Mouse (Mus musculus) bone marrow macrophage, adult 2 months (primary cell): ENCODE data around the gene Dpp6. TPM values are rescaled to one million over a fixed set of nuclear protein-coding genes. Genes with fewer than 3 reads are reported as not detected.

ENCODE experiments used
- H3K27ac ChIP-seq: 2 replicates; pipeline ENCODE4 v1.5.1; 2012; ENCODE audit warnings: low read depth, low read length; ENCODE audit not compliant: insufficient read depth
- H3K4me1 ChIP-seq: 2 replicates; pipeline ENCODE4 v1.6.1; 2012; ENCODE audit warnings: low read length; ENCODE audit not compliant: control insufficient read depth, insufficient read depth
- H3K4me3 ChIP-seq: 2 replicates; pipeline ENCODE4 v1.5.1; 2012; ENCODE audit warnings: mild to moderate bottlenecking, low read length, moderate library complexity; ENCODE audit not compliant: insufficient read depth
- CTCF ChIP-seq: IDR thresholded peaks from 2 replicates; pipeline ENCODE4 v1.5.1; 2012; ENCODE audit warnings: low read depth, mild to moderate bottlenecking, low read length, moderate library complexity
- POLR2A ChIP-seq: IDR thresholded peaks from 2 replicates; pipeline ENCODE4 v1.6.1; 2012; ENCODE audit warnings: mild to moderate bottlenecking, low read depth, low read length, borderline replicate concordance
- polyA plus RNA-seq: library from polyadenylated mRNA; stranded (reverse); fragments of >200 nt; gene quantifications from 2 replicates; pipeline ENCODE4 v1.2.4, GENCODE M21; 2012; ENCODE audit not compliant: missing spikeins, insufficient read depth, insufficient read length

Gene Dpp6
- polyA plus RNA-seq, 1 experiment, result not detected

GRCm38 (mm10) chr5:27242078-27242477 lies 425.1 kb downstream of the Dpp6 start:
- no peak overlapping the region for H3K27ac ChIP-seq
- TF ChIP-seq POLR2A, result no peak
- TF ChIP-seq CTCF, result no peak
- no peaks in the 10 kb centered on the region for H3K4me1 ChIP-seq
- H3K4me3 ChIP-seq, result no peak overlapping the region

DNA sequence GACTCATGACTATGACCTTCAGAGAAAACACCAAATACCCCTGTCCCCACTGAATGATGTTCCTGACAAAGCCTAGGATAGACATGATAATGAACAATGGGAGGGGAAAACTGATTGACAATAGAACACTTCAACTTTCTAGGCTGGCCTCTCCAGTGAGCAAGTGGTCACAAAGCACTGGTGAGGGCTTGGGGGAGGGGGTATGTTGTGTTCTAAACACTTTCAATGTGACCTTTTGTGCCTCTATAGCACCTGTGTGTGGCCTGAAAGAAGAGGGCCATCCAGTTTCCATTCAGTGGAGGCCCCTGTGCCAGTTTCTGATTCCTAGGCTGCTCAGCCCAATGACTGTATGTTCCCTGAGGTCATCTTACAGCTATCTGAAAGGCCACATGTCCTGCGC lies 426.2 kb downstream of the Dpp6 start:
- Histone ChIP-seq H3K4me1 (no peaks in the 10 kb centered on the region), H3K27ac (no peak overlapping the region), H3K4me3 (no peak overlapping the region)
- no peak for TF ChIP-seq CTCF
- TF ChIP-seq POLR2A, result no peak

GRCm38 (mm10) chr5:27247793-27248192 lies 430.8 kb downstream of the Dpp6 start:
- H3K27ac ChIP-seq, result no peak overlapping the region
- no peak overlapping the region for H3K4me3 ChIP-seq
- no peaks in the 10 kb centered on the region for H3K4me1 ChIP-seq
- TF ChIP-seq CTCF (no peak), POLR2A (no peak)

DNA sequence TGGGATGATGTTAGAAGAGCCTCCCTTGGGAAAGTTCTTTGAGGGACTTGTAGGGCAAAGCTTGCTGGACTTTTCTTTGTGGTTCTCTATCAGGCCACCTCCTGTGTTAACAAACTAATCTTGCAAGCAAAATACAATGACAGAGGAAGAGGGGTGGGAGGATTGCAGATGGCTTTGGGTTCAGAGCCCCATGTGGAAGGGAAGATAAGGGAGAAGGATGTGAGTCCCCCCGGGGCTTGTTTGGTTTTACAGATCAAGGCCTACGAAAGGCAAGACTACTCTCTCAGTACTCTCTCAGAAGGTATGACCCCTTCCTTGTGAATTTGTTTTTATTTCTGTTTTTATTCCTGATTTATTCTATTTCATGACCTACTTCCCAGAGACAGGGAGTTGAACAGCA lies 431.7 kb downstream of the Dpp6 start:
- TF ChIP-seq CTCF (no peak), POLR2A (no peak)
- H3K4me1 ChIP-seq, result no peaks in the 10 kb centered on the region
- no peak overlapping the region for H3K4me3 ChIP-seq
- no peak overlapping the region for H3K27ac ChIP-seq

- Histone ChIP-seq H3K4me1 (no peaks in the 10 kb centered on the region), H3K27ac (no peak overlapping the region), H3K4me3 (no peak overlapping the region)
- no peak for TF ChIP-seq CTCF
- no peak for TF ChIP-seq POLR2A
Measured at GRCm38 (mm10) chr5:27249951-27250350, 432.9 kb downstream of the Dpp6 start.

- Histone ChIP-seq H3K4me3 (no peak overlapping the region), H3K27ac (no peak overlapping the region), H3K4me1 (no peaks in the 10 kb centered on the region)
- no peak for TF ChIP-seq POLR2A
- TF ChIP-seq CTCF, result no peak
Measured at GRCm38 (mm10) chr5:27250906-27251305, 433.9 kb downstream of the Dpp6 start.

DNA sequence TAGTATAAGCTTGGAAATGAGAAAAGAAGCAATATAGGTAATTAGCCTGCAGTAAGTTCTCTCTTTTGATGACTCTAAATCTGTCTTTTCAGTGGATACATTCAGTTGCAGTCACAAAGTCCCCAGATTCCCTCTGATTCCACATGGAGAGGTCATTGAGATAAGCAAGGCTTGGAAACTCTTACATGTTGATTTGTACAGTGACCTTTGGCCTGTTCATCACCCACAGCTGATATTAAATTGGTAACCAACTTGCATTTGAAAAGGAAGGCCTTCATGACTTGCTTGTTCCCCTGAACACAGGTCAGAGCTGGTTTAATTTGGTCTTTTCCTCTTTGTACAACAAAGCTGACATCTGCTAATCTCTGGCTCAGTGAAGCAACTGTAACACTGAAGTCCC lies 434.4 kb downstream of the Dpp6 start:
- H3K27ac ChIP-seq, result no peak overlapping the region
- no peak overlapping the region for H3K4me3 ChIP-seq
- H3K4me1 ChIP-seq, result no peaks in the 10 kb centered on the region
- no peak for TF ChIP-seq CTCF
- TF ChIP-seq POLR2A, result no peak

DNA sequence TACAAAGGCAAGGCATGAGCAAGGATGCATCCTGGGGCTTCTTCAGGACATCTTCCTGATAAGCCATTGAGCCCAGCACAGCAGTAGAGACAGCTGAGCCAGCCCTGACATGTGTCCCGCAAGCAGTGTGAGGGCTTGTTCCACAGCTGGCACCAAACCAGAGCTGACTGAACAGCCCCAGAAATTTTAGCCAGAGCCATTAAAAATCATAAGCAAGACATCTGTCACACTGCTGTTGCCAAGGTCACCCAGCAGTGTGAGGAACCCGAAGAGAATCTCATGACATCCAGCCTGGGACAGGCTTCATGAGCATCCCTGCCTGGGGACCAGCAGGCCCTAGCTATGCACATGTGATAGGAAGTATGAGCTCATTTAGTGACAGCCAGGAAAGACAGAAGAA lies 438.2 kb downstream of the Dpp6 start:
- TF ChIP-seq CTCF (no peak), POLR2A (no peak)
- Histone ChIP-seq H3K4me3 (no peak overlapping the region), H3K27ac (no peak overlapping the region)

DNA sequence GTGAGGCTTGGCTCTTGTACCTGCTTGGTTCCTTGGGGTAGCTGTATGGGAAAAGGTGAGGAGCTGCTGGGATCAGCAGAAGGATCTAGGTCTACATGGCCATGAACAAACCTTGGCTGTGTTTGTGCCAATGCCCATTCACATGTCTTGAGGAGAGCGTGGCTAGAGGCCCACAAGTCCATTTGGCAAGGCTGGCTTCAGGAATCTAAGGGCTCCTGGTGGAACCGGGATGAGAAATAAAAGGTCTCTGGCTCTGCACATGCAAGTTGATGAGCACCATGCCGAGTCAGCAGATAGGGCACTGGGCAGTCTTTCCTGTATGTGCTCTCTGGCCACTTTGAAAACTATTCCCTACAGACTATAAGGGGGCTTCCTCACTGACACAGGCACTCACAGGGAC lies 441.6 kb downstream of the Dpp6 start:
- no peaks in the 10 kb centered on the region for H3K4me1 ChIP-seq
- H3K27ac ChIP-seq, result no peak overlapping the region
- TF ChIP-seq POLR2A (no peak), CTCF (no peak)
- no peak overlapping the region for H3K4me3 ChIP-seq

More for the DNA sequence above, 438.2 kb downstream of the Dpp6 start:
- H3K4me1 ChIP-seq, result no peaks in the 10 kb centered on the region

DNA sequence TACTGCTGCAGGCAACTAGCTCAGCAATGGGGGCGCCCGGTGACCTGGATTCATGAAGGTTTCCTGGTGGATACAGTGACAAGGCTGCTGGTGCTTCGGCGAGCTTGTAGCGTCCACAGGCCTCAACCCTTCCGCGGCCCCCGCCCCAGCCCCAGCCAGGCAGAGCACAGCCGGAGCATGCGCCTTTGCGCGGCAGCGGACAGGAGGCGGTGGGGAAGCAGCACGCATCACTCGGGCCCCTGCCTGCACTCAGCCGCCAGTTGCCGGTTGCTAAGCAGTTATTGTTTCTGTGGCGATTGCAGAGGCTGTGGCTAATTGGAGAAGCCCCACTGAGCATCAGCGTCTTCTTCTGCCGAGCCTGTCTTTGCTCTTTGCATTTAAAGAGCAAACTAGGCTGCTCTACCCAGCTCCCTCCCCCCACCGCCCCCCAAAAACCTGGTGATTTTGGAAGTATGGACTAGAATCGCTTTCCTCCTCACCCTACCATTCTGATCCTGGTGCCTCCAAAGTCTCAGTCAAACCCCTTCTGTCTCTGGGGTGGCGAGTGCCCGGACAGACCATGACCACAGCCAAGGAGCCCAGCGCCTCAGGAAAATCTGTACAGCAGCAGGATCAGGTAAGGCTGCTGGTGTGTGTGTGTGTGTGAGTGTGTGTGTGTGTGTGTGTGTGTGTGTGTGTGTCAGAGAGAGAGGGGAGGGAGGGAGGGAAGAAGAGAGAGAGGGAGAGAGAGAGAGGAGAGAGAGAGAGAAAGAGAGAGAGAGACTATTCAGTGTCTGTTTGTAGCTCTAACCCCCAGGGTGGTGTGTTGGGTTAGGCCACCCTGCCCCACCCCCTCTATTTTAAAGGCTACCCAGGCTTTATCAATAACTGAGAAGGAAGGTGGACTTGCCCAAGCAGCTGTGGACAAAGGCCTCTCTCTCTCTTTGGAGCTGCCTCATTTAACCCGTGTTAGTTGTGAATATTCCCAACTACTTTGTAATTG lies 445.0 kb downstream of the Dpp6 start:
- no peak for TF ChIP-seq POLR2A
- Histone ChIP-seq H3K4me1 (no peaks in the 10 kb centered on the region), H3K4me3 (no peak overlapping the region), H3K27ac (no peak overlapping the region)

DNA sequence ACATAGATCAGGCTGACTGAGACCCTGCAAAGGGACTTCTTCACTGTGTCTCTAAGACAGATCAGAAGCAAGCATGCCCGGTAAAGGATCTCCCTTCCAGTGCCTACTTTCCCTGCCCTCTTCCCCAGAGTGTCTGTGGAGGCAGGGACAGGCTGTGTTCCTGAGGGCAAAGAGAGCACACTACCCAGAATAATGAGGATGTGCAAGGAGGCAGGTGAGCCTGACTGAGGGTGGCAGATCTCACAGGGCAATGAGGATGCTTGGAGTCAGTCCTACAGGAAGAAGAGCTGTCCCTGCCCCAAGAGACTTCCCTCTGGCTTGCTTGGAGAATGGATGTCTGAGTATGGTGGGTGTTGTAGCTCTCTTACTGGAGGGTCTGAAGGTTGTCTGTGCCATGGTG lies 445.7 kb downstream of the Dpp6 start:
- Histone ChIP-seq H3K4me3 (no peak overlapping the region), H3K27ac (no peak overlapping the region), H3K4me1 (no peaks in the 10 kb centered on the region)
- TF ChIP-seq CTCF (no peak), POLR2A (no peak)
